Mouse (Mus musculus): ENCODE measurements at regions not wholly inside any gene's neighbourhood (a gene's known extent, or its start where the extent isn't known, plus 50 kb on each side); places are given as distances from the start of the nearest gene placed in this dataset.

DNA sequence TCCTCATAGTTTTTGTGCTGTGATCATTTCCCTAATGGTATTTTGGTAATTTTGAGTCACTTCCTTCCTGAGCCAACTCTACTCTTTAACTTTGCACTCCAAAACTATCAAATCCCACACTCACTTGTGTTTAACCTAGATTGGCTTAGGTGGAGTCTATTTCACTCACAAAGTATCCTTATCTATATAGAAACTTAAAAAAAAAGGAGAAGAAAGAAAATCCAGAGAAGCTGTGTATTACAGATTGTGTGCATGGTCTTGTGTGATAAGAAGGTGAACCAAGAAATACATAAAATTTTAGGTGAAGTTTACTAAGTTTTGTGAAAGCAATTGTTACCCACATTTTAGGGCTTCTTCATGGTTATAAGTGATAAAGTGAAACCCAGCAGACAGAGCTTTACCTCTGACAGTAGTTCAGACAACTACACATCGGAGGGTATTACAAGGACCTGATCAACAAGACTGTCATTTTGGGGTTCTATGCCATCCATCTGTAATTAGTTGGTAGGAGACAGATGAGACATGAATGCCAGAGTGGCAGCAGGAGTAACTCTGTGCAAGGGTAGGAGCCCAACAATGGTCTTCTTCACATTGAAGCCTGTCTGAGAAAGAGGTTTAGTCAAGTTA, 350.0 kb downstream of the Ccser2 start:
- ATAC-seq (ENCODE audit: low FRiP score), result no peak
- Histone ChIP-seq H3K27ac (ENCODE audit: low read depth, low read length) (no peak overlapping the region), H3K9ac (replicated peaks; ENCODE audit: low read length, poor library complexity, severe bottlenecking) (no peak overlapping the region), H3K4me1 (ENCODE audit: insufficient read depth, low read length) (no peaks in the 10 kb centered on the region), H3K4me2 (ENCODE audit: low read depth, low read length, poor library complexity, severe bottlenecking) (no peak overlapping the region), H3K9me3 (ENCODE audit: low read length) (0 out of 2 replicates have a peak, but pooled peaks cover 3% of the 10 kb centered on the region), H3K36me3 (ENCODE audit: insufficient read depth, low read length) (no peaks in the 10 kb centered on the region), H3K27me3 (ENCODE audit: insufficient read depth, low read length) (no peaks in the 10 kb centered on the region), H3K4me3 (ENCODE audit: low read depth, low read length) (no peak overlapping the region)
- 91% methylated on average over 1 of the region's 1 CpGs for WGBS
- no peak for TF ChIP-seq CTCF (IDR thresholded peaks at IDR 0.05)
- DNase-seq (ENCODE audit: low spot score), result no peak

- Histone ChIP-seq H3K9me3 (ENCODE audit: low read length) (0 out of 2 replicates have a peak, but pooled peaks cover 3% of the 10 kb centered on the region), H3K27ac (ENCODE audit: low read depth, low read length) (no peak overlapping the region), H3K4me1 (ENCODE audit: insufficient read depth, low read length) (no peaks in the 10 kb centered on the region), H3K4me3 (ENCODE audit: low read depth, low read length) (no peak overlapping the region), H3K4me2 (ENCODE audit: low read depth, low read length, poor library complexity, severe bottlenecking) (no peak overlapping the region), H3K36me3 (ENCODE audit: insufficient read depth, low read length) (no peaks in the 10 kb centered on the region), H3K9ac (replicated peaks; ENCODE audit: low read length, poor library complexity, severe bottlenecking) (no peak overlapping the region), H3K27me3 (ENCODE audit: insufficient read depth, low read length) (no peaks in the 10 kb centered on the region)
- WGBS, result 79% methylated on average over 5 of the region's 5 CpGs
- TF ChIP-seq CTCF (IDR thresholded peaks at IDR 0.05), result no peak
- ATAC-seq (ENCODE audit: low FRiP score) (no peak), DNase-seq (ENCODE audit: low spot score) (no peak)
Measured at GRCm38 (mm10) chr14:36617987-36618386, 350.6 kb downstream of the Ccser2 start.

DNA sequence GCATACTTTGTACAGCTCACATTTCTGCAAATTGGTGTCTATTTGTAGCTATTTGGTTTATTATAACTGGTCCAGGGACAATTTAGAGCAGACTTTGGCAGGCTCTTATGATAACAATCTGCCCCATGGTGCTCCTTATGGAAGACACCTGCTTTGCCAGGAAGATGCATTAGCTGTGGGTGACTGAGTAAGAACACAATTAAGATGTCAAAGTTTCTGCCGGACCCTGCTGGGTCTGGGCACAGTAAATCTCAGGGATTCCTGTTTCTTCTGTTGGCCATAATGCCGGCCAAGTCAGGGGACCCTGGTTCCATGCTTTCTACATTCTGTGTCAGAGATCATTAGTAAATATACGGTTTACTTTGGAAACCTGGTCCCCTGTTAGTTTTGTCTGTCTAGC, 353.7 kb downstream of the Ccser2 start:
- no peaks in the 10 kb centered on the region for H3K9me3 ChIP-seq (ENCODE audit: low read length)
- H3K27ac ChIP-seq (ENCODE audit: low read depth, low read length), result no peak overlapping the region
- DNase-seq (ENCODE audit: low spot score), result peak; percentile 61
- H3K4me3 ChIP-seq (ENCODE audit: low read depth, low read length), result no peak overlapping the region
- no peaks in the 10 kb centered on the region for H3K27me3 ChIP-seq (ENCODE audit: insufficient read depth, low read length)
- H3K4me1 ChIP-seq (ENCODE audit: insufficient read depth, low read length), result no peaks in the 10 kb centered on the region
- H3K36me3 ChIP-seq (ENCODE audit: insufficient read depth, low read length), result no peaks in the 10 kb centered on the region
- no peak for ATAC-seq (ENCODE audit: low FRiP score)
- no peak for TF ChIP-seq CTCF (IDR thresholded peaks at IDR 0.05)
- no peak overlapping the region for H3K9ac ChIP-seq (replicated peaks; ENCODE audit: low read length, poor library complexity, severe bottlenecking)
- no peak overlapping the region for H3K4me2 ChIP-seq (ENCODE audit: low read depth, low read length, poor library complexity, severe bottlenecking)
- 85% methylated on average over 3 of the region's 3 CpGs for WGBS

DNA sequence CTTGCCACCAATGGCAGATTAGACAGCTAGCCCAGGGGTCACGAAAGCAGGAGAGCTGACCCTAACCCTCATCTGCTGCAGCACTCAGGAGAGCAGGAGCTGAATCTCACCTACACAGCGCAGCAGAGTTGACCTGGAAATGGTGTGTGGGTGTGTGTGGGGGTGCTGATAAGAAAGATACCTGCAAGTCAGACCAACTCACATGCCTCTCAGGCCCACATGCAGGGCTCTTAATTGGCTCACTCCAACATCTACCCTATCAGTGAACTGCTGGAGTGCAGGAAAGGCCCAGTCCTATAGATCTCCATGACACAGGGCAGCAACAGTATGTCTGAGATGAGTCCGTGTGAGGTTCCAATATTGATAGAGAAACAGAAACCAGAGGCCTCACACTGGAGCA, 355.7 kb downstream of the Ccser2 start:
- Histone ChIP-seq H3K4me2 (ENCODE audit: low read depth, low read length, poor library complexity, severe bottlenecking) (no peak overlapping the region), H3K9ac (replicated peaks; ENCODE audit: low read length, poor library complexity, severe bottlenecking) (no peak overlapping the region), H3K36me3 (ENCODE audit: insufficient read depth, low read length) (no peaks in the 10 kb centered on the region), H3K4me1 (ENCODE audit: insufficient read depth, low read length) (no peaks in the 10 kb centered on the region), H3K27ac (ENCODE audit: low read depth, low read length) (no peak overlapping the region), H3K27me3 (ENCODE audit: insufficient read depth, low read length) (no peaks in the 10 kb centered on the region), H3K9me3 (ENCODE audit: low read length) (no peaks in the 10 kb centered on the region), H3K4me3 (ENCODE audit: low read depth, low read length) (no peak overlapping the region)
- no peak for ATAC-seq (ENCODE audit: low FRiP score)
- 90% methylated on average over 3 of the region's 3 CpGs for WGBS
- no peak for DNase-seq (ENCODE audit: low spot score)
- no peak for TF ChIP-seq CTCF (IDR thresholded peaks at IDR 0.05)

- no peaks in the 10 kb centered on the region for H3K36me3 ChIP-seq (ENCODE audit: insufficient read depth, low read length)
- WGBS, result 68% methylated on average over 4 of the region's 4 CpGs
- no peak overlapping the region for H3K9ac ChIP-seq (replicated peaks; ENCODE audit: low read length, poor library complexity, severe bottlenecking)
- DNase-seq (ENCODE audit: low spot score) (peak; percentile 52), ATAC-seq (ENCODE audit: low FRiP score) (no peak)
- H3K27ac ChIP-seq (ENCODE audit: low read depth, low read length), result no peak overlapping the region
- peak; percentile 68 for TF ChIP-seq CTCF (IDR thresholded peaks at IDR 0.05)
- no peaks in the 10 kb centered on the region; the same call in 1 of the 2 replicates for H3K4me1 ChIP-seq (ENCODE audit: insufficient read depth, low read length)
- no peaks in the 10 kb centered on the region for H3K9me3 ChIP-seq (ENCODE audit: low read length)
- H3K27me3 ChIP-seq (ENCODE audit: insufficient read depth, low read length), result no peaks in the 10 kb centered on the region
- no peak overlapping the region for H3K4me2 ChIP-seq (ENCODE audit: low read depth, low read length, poor library complexity, severe bottlenecking)
- H3K4me3 ChIP-seq (ENCODE audit: low read depth, low read length), result no peak overlapping the region
Measured at GRCm38 (mm10) chr14:36584065-36584635, 384.4 kb downstream of the Ccser2 start.

DNA sequence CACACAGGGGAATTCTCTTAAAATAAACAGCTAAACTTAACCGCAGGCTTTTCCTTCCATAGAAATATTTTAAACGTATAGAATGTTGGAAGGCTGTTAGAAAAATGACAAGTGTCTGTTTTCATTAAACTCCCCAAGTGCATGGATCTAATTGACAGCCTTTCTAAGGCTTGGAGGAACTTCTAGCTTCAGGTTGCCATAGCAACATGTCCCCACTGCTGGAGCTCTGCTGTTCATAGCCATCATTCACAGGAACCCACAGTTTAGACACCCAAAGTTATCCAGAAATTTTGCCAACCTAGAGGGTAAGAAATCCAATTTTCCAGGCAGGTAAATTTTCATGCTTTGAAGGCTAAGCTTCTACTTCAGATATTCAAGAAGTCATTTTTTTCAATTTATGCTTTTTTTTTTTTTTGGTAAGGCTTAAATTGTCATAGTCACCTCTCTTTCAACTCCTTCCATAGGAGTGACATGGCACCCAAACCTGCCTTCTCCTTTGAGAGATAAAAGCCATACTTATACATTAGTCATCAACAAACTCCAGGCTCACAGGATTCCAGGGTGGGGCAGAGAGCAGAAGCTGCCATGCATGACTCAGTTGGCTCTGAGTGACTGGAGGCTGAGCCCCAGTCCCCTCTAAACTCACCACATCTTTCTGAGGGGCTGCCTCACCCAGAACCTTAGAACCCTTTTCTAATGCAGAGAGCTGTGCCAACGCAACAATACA, 385.1 kb downstream of the Ccser2 start:
- TF ChIP-seq CTCF (IDR thresholded peaks at IDR 0.05), result no peak
- no peak overlapping the region for H3K27ac ChIP-seq (ENCODE audit: low read depth, low read length)
- no peak overlapping the region for H3K4me3 ChIP-seq (ENCODE audit: low read depth, low read length)
- no peaks in the 10 kb centered on the region for H3K36me3 ChIP-seq (ENCODE audit: insufficient read depth, low read length)
- no peaks in the 10 kb centered on the region; the same call in 1 of the 2 replicates for H3K4me1 ChIP-seq (ENCODE audit: insufficient read depth, low read length)
- H3K27me3 ChIP-seq (ENCODE audit: insufficient read depth, low read length), result no peaks in the 10 kb centered on the region
- 57% methylated on average over 3 of the region's 3 CpGs for whole genome bisulfite sequencing
- DNase-seq (ENCODE audit: low spot score) (peak; percentile 65), ATAC-seq (ENCODE audit: low FRiP score) (no peak)
- H3K9me3 ChIP-seq (ENCODE audit: low read length), result no peaks in the 10 kb centered on the region
- no peak overlapping the region for H3K9ac ChIP-seq (replicated peaks; ENCODE audit: low read length, poor library complexity, severe bottlenecking)
- no peak overlapping the region for H3K4me2 ChIP-seq (ENCODE audit: low read depth, low read length, poor library complexity, severe bottlenecking)
